Mouse (Mus musculus) 3134 (cell line): ENCODE results near the gene Iqcj.

Experiments
- DNase-seq: peaks from one replicate; pipeline ENCODE4 v3.0.0-alpha.2; 2011; ENCODE audit warnings: low spot score; ENCODE audit not compliant: insufficient read length; ENCODE audit errors: extremely low read depth

Gene Iqcj

GRCm38 (mm10) chr3:67892026-67892705, at the start of gene Iqcj, which contains the start of gene Iqschfp:
TSS of gene Iqcj (plus strand) at chr3:67892220.
TSS of gene Iqschfp (plus strand) at chr3:67892232.
- no peak for DNase-seq

- no peak for DNase-seq
Measured at GRCm38 (mm10) chr3:67852397-67852796, 39.6 kb upstream of the Iqcj start.

- DNase-seq, result no peak
Measured at GRCm38 (mm10) chr3:67861524-67861923, 30.5 kb upstream of the Iqcj start.

- DNase-seq, result no peak
Measured at GRCm38 (mm10) chr3:67867420-67868065, 24.5 kb upstream of the Iqcj start.

GRCm38 (mm10) chr3:67869424-67869823, 22.6 kb upstream of the Iqcj start:
- DNase-seq, result no peak

GRCm38 (mm10) chr3:67877253-67877652, 14.8 kb upstream of the Iqcj start:
- no peak for DNase-seq

- no peak for DNase-seq
Measured at GRCm38 (mm10) chr3:67884335-67884734, 7.7 kb upstream of the Iqcj start.

- DNase-seq, result no peak
Measured at GRCm38 (mm10) chr3:67886176-67886575, 5.8 kb upstream of the Iqcj start.

- DNase-seq, result no peak
Measured at GRCm38 (mm10) chr3:67887251-67887650, 4.8 kb upstream of the Iqcj start.

- DNase-seq, result no peak
Measured at GRCm38 (mm10) chr3:67892768-67893167, 748 bp downstream of the Iqcj start.

GRCm38 (mm10) chr3:67902517-67902916, 10.5 kb downstream of the Iqcj start:
- no peak for DNase-seq

- DNase-seq, result no peak
Measured at GRCm38 (mm10) chr3:67908586-67908985, 16.6 kb downstream of the Iqcj start.

- no peak for DNase-seq
Measured at GRCm38 (mm10) chr3:67918098-67918497, 26.1 kb downstream of the Iqcj start.

GRCm38 (mm10) chr3:67918634-67919259, 26.7 kb downstream of the Iqcj start:
- DNase-seq, result no peak

GRCm38 (mm10) chr3:67923095-67923494, 31.1 kb downstream of the Iqcj start:
- DNase-seq, result no peak

GRCm38 (mm10) chr3:67925453-67925852, 33.4 kb downstream of the Iqcj start:
- DNase-seq, result no peak

GRCm38 (mm10) chr3:67930424-67931133, 38.6 kb downstream of the Iqcj start:
- DNase-seq, result no peak

- DNase-seq, result no peak
Measured at GRCm38 (mm10) chr3:67931181-67931580, 39.2 kb downstream of the Iqcj start.

GRCm38 (mm10) chr3:67931914-67932313, 39.9 kb downstream of the Iqcj start:
- DNase-seq, result no peak

- no peak for DNase-seq
Measured at GRCm38 (mm10) chr3:67935829-67936228, 43.8 kb downstream of the Iqcj start.

- no peak for DNase-seq
Measured at GRCm38 (mm10) chr3:67947000-67947399, 55.0 kb downstream of the Iqcj start.
